Mouse (Mus musculus): Measurements from ENCODE around the gene A730009L09Rik. TPM values are rescaled to one million over a fixed set of nuclear protein-coding genes. Genes with fewer than 3 reads are reported as not detected.

A730009L09Rik gene
- 0.08 TPM in 1 of 2 replicates, not detected in the other for total RNA-seq (2014; rRNA removed)
- polyA plus RNA-seq (2015; fragmentation: Nextera tagmentation; extraction: Ambion mirVana): 0.06 TPM in 1 of 2 replicates, not detected in the other

DNA sequence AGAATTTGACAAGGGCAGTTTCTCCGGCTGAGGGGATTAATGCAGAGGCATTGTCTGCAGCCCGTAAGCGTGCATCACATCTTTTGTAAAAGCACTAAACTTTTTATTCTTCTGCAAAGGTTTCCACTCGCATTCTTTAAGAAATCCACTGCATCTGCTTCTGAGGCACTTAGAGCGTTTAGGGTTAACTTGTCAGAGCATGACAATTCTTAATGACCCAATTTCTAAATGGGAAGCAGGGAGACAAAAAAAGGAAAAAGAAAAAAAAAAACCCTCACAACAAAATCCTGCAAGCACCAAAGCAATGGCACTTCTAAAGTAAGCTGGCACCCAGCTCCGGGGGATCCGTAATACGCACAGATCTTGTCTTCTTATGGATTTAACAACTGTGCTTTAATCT lies at the start of gene A730009L09Rik:
Gene A730009L09Rik (plus strand): TSS at position 301 of the 400 bp plus-strand sequence.
- Histone ChIP-seq H3K4me3 (ENCODE audit: low read depth, low read length) (no peak within 1 kb of the TSS), H3K9me3 (ENCODE audit: low read length) (no peaks in the 10 kb centered on the region), H3K4me2 (ENCODE audit: low read depth) (no peak within 1 kb of the TSS), H3K4me1 (ENCODE audit: insufficient read depth) (no peaks in the 10 kb centered on the region), H3K27ac (ENCODE audit: low read depth, low read length) (no peak within 1 kb of the TSS), H3K27me3 (ENCODE audit: insufficient read depth, low read length) (no peaks in the 10 kb centered on the region), H3K36me3 (ENCODE audit: insufficient read depth) (no peaks in the 10 kb centered on the region), H3K9ac (no peak within 1 kb of the TSS)
- ATAC-seq (no peak), DNase-seq (no peak)
- WGBS: 15% methylated on average over 8 of the region's 8 CpGs
- TF ChIP-seq CTCF (IDR thresholded peaks at IDR 0.05; ENCODE audit: low read depth): no peak

DNA sequence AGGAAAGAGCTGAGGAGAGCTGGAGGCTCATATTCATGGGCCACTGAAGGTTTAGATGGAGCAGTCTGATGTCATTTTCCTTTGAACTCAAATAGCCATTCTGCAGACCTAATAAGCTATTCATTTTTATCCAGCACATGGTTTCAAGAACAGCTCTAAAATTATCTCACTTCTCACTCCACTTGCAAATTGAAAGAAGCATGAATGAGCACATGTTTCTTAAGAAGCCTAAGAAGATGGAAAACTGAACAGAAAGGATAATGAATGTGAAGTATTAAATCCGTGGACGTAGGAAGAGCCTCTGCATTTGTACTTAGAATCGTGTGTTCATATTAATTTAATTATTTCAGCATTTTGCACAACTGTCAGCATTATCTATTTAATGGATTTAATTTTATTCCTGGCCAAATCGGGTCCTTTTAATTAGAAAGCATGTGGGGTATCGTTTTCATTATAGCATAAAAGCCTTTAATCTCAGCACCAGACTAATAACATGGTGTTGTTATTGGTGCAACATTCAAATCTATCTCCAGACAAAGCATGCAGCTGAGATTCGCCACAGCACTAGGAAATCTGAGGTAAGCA lies 49.2 kb upstream of the A730009L09Rik start:
- Histone ChIP-seq H3K36me3 (ENCODE audit: insufficient read depth) (no peaks in the 10 kb centered on the region), H3K9me3 (ENCODE audit: low read length) (no peaks in the 10 kb centered on the region), H3K27me3 (ENCODE audit: insufficient read depth, low read length) (no peaks in the 10 kb centered on the region), H3K4me3 (ENCODE audit: low read depth, low read length) (no peak overlapping the region), H3K4me1 (ENCODE audit: insufficient read depth) (no peaks in the 10 kb centered on the region), H3K4me2 (ENCODE audit: low read depth) (no peak overlapping the region), H3K9ac (no peak overlapping the region), H3K27ac (ENCODE audit: low read depth, low read length) (no peak overlapping the region)
- TF ChIP-seq CTCF (IDR thresholded peaks at IDR 0.05; ENCODE audit: low read depth): no peak
- WGBS: 31% methylated on average over 6 of the region's 6 CpGs
- ATAC-seq (no peak), DNase-seq (no peak)

DNA sequence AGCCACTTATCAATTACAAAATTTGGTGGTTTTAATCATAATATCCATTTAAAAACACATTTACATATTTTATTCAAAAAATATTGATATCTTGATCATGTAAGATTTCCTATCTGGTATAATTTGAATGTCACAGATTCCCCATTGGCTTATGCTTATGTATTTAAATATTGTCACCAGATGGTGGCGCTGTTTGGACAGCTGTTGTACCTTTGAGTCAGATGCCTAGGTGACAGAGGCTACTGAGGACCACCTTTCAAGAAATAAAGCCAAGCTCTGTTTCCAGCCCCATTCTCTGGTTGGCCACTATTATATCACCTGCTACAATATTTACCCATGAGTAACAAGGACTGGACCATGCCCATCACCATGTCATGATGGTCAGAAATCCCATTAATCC lies 46.0 kb upstream of the A730009L09Rik start:
- TF ChIP-seq CTCF (IDR thresholded peaks at IDR 0.05; ENCODE audit: low read depth): no peak
- Histone ChIP-seq H3K9ac (no peak overlapping the region), H3K4me2 (ENCODE audit: low read depth) (no peak overlapping the region), H3K4me1 (ENCODE audit: insufficient read depth) (no peaks in the 10 kb centered on the region), H3K27me3 (ENCODE audit: insufficient read depth, low read length) (no peaks in the 10 kb centered on the region), H3K4me3 (ENCODE audit: low read depth, low read length) (no peak overlapping the region), H3K27ac (ENCODE audit: low read depth, low read length) (no peak overlapping the region), H3K36me3 (ENCODE audit: insufficient read depth) (no peaks in the 10 kb centered on the region), H3K9me3 (ENCODE audit: low read length) (no peaks in the 10 kb centered on the region)
- no peak for DNase-seq
- 7% methylated on average over 1 of the region's 1 CpGs for WGBS
- no peak for ATAC-seq

DNA sequence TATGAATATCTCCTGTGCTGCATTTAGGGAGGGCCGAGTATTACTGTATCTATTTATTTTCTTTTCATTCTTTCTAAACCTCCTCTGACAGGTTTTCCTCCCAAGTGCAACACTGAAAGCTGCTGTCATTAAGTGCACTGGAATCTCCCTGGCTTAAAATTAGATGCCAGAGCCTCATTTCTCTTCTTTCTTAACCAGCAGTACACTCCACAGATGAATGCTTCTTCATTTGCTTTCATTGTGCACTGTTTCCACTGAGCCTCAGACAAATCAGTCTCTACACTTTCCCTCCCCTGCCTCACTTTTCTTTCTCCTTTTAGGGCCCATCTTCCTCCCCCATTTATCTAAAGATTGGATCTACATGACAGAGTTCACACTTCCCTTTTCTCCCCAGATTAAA lies 44.9 kb upstream of the A730009L09Rik start:
- Histone ChIP-seq H3K9ac (no peak overlapping the region), H3K4me3 (ENCODE audit: low read depth, low read length) (no peak overlapping the region), H3K9me3 (ENCODE audit: low read length) (no peaks in the 10 kb centered on the region), H3K27me3 (ENCODE audit: insufficient read depth, low read length) (no peaks in the 10 kb centered on the region), H3K4me2 (ENCODE audit: low read depth) (no peak overlapping the region), H3K4me1 (ENCODE audit: insufficient read depth) (no peaks in the 10 kb centered on the region), H3K36me3 (ENCODE audit: insufficient read depth) (no peaks in the 10 kb centered on the region), H3K27ac (ENCODE audit: low read depth, low read length) (no peak overlapping the region)
- ATAC-seq (no peak), DNase-seq (no peak)
- no peak for TF ChIP-seq CTCF (IDR thresholded peaks at IDR 0.05; ENCODE audit: low read depth)
- WGBS: 82% methylated on average over 1 of the region's 1 CpGs

DNA sequence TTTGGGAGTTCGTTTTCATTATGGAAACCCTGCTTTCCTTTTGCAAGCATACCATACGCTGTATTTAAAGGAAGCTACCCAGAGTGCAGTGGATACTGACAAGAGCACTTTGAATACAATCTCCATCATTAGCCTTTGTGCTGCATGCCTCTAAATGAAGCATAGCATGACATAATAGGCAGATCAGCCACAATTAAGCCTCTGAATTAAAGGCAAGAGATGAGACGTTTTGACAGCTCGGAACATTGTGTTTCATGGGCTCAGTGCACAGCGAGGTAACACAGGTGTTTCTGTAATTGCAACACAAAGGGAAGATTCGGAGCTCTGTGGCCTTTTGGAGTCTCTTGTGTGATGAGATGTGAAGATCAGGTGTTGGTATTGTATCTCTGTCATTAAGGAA lies 41.5 kb upstream of the A730009L09Rik start:
- Histone ChIP-seq H3K9me3 (ENCODE audit: low read length) (no peaks in the 10 kb centered on the region), H3K4me2 (ENCODE audit: low read depth) (no peak overlapping the region), H3K4me1 (ENCODE audit: insufficient read depth) (no peaks in the 10 kb centered on the region), H3K36me3 (ENCODE audit: insufficient read depth) (no peaks in the 10 kb centered on the region), H3K27ac (ENCODE audit: low read depth, low read length) (no peak overlapping the region), H3K4me3 (ENCODE audit: low read depth, low read length) (no peak overlapping the region), H3K27me3 (ENCODE audit: insufficient read depth, low read length) (no peaks in the 10 kb centered on the region), H3K9ac (no peak overlapping the region)
- DNase-seq (no peak), ATAC-seq (no peak)
- 55% methylated on average over 6 of the region's 6 CpGs for WGBS
- no peak for TF ChIP-seq CTCF (IDR thresholded peaks at IDR 0.05; ENCODE audit: low read depth)

DNA sequence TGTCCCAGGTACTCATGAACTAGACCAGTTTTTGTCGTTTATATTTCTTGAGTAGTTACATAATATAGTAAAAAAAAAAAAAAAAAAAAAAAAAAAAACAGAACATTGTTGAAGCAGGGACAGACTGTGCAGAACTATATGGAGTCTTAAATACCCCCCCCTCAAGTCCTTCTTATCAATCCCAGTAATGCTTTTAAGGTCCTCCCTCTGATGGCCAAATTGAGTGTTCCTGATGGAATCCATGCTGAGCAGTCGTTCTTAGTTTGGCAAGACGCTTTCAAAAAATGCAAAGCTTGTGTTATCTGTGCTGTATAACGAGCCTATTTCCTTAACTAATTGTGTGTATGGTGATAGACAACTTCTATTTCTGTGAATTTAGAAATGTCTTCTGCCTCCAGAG lies 40.2 kb upstream of the A730009L09Rik start:
- DNase-seq: no peak
- no peaks in the 10 kb centered on the region for H3K9me3 ChIP-seq (ENCODE audit: low read length)
- no peak overlapping the region for H3K9ac ChIP-seq
- no peak for ATAC-seq
- H3K4me1 ChIP-seq (ENCODE audit: insufficient read depth): no peaks in the 10 kb centered on the region
- H3K4me3 ChIP-seq (ENCODE audit: low read depth, low read length): no peak overlapping the region
- H3K27me3 ChIP-seq (ENCODE audit: insufficient read depth, low read length): no peaks in the 10 kb centered on the region
- WGBS: 60% methylated on average over 4 of the region's 4 CpGs
- no peak overlapping the region for H3K27ac ChIP-seq (ENCODE audit: low read depth, low read length)
- TF ChIP-seq CTCF (IDR thresholded peaks at IDR 0.05; ENCODE audit: low read depth): no peak
- H3K36me3 ChIP-seq (ENCODE audit: insufficient read depth): no peaks in the 10 kb centered on the region
- no peak overlapping the region for H3K4me2 ChIP-seq (ENCODE audit: low read depth)

DNA sequence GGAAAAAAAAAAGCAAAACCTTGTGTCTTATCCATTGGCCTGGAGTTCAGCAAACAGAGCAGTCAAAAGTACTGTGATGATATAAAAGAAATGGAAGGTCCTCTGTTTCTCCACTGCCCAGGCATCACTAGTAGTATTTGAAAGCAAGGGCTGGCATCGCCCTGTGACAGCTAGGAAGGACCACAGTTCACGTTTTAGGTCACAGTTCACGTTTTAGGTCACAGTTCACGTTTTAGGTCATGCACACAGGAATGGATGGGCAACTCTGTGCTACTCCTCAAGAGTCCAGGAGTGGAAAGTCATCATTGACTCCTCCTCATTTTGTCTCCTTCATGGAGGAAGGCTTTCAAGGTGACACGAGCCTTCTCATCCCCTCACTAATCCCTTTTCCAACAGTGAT lies 38.0 kb upstream of the A730009L09Rik start:
- Histone ChIP-seq H3K27ac (ENCODE audit: low read depth, low read length) (no peak overlapping the region), H3K9ac (no peak overlapping the region), H3K9me3 (ENCODE audit: low read length) (no peaks in the 10 kb centered on the region), H3K36me3 (ENCODE audit: insufficient read depth) (no peaks in the 10 kb centered on the region), H3K4me2 (ENCODE audit: low read depth) (no peak overlapping the region), H3K27me3 (ENCODE audit: insufficient read depth, low read length) (no peaks in the 10 kb centered on the region), H3K4me1 (ENCODE audit: insufficient read depth) (no peaks in the 10 kb centered on the region), H3K4me3 (ENCODE audit: low read depth, low read length) (no peak overlapping the region)
- 83% methylated on average over 5 of the region's 5 CpGs for WGBS
- no peak for DNase-seq
- TF ChIP-seq CTCF (IDR thresholded peaks at IDR 0.05; ENCODE audit: low read depth): no peak
- no peak for ATAC-seq

Measured in forebrain, postnatal 0 days (tissue).